Mouse (Mus musculus): ENCODE measurements around the gene Steap3. TPM values are rescaled to one million over a fixed set of nuclear protein-coding genes. Genes with fewer than 3 reads are reported as not detected.

The Steap3 gene
- polyA plus RNA-seq, 1 experiment from 2014 or later: 8.2 TPM

- Histone ChIP-seq H3K27me3 (ENCODE audit: control insufficient read depth, insufficient read depth, low read length) (no peaks in the 10 kb centered on the region), H3K27ac (ENCODE audit: low read length) (no peak overlapping the region), H3K4me1 (ENCODE audit: control insufficient read depth, insufficient read depth, low read length) (no peaks in the 10 kb centered on the region), H3K9me3 (replicated peaks; ENCODE audit: control insufficient read depth, low read length) (no peaks in the 10 kb centered on the region), H3K4me2 (ENCODE audit: low read depth, low read length) (no peak overlapping the region), H3K9ac (ENCODE audit: low read length) (no peak overlapping the region), H3K36me3 (ENCODE audit: control insufficient read depth, insufficient read depth, low read length) (no peaks in the 10 kb centered on the region), H3K4me3 (replicated peaks; ENCODE audit: low read length) (no peak overlapping the region)
- WGBS: 82% methylated on average over 4 of the region's 4 CpGs
- ATAC-seq (ENCODE audit: insufficient read depth, low FRiP score): no peak
These were observed 73.6 kb downstream of the Steap3 start for GRCm38 (mm10) chr1:120198942-120199341.

DNA sequence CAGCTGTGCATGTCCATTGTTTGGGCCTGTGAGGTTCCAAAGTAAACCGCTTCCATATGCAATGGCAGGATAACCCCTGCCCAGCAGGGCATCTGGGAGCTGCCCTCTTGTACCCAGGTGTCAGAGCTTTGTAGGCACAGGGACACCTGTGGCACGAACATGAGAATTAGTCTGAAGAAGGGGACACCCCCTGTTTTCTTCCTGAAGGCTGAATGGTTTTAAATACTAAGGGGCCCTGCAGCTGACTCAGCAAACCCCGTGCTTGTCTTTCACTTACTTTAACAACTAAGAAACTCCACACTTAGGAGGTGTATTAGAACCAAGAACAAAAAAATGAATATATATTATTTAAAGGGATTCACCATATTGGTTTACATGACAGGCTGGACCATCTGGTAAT is 74.4 kb downstream of the Steap3 start:
- Histone ChIP-seq H3K9ac (ENCODE audit: low read length) (no peak overlapping the region), H3K27ac (ENCODE audit: low read length) (no peak overlapping the region), H3K4me1 (ENCODE audit: control insufficient read depth, insufficient read depth, low read length) (no peaks in the 10 kb centered on the region), H3K9me3 (replicated peaks; ENCODE audit: control insufficient read depth, low read length) (no peaks in the 10 kb centered on the region), H3K4me3 (replicated peaks; ENCODE audit: low read length) (no peak overlapping the region), H3K4me2 (ENCODE audit: low read depth, low read length) (no peak overlapping the region), H3K36me3 (ENCODE audit: control insufficient read depth, insufficient read depth, low read length) (no peaks in the 10 kb centered on the region), H3K27me3 (ENCODE audit: control insufficient read depth, insufficient read depth, low read length) (no peaks in the 10 kb centered on the region)
- no peak for ATAC-seq (ENCODE audit: insufficient read depth, low FRiP score)
- 47% methylated on average over 3 of the region's 3 CpGs for WGBS

DNA sequence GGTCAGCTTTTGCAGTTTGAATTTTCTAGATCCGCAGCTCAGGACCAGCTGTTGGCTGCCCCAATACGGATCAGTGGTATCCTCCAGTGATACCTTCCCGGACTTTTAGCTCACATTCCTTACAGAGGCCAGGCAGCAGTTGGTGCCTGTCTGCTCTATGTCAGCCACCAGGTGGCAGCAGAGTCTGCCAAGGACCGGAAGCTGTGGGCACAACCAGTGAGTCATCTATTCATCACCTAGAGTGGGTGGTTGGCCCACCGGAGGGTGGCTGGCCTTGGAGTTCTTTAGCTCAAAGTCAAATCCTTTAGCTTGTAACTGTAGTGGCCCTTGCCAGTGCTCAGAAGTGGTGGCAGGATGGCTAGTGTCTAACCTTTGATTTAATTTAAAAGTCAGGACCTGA is 75.3 kb downstream of the Steap3 start:
- H3K9ac ChIP-seq (ENCODE audit: low read length): no peak overlapping the region
- peak; percentile 63; the same call in 1 of the 2 replicates for ATAC-seq (ENCODE audit: insufficient read depth, low FRiP score)

GRCm38 (mm10) chr1:120196724-120197123 is 75.8 kb downstream of the Steap3 start:
- Histone ChIP-seq H3K4me3 (replicated peaks; ENCODE audit: low read length) (no peak overlapping the region), H3K36me3 (ENCODE audit: control insufficient read depth, insufficient read depth, low read length) (no peaks in the 10 kb centered on the region), H3K27me3 (ENCODE audit: control insufficient read depth, insufficient read depth, low read length) (no peaks in the 10 kb centered on the region), H3K4me2 (ENCODE audit: low read depth, low read length) (no peak overlapping the region), H3K27ac (ENCODE audit: low read length) (no peak overlapping the region), H3K4me1 (ENCODE audit: control insufficient read depth, insufficient read depth, low read length) (no peaks in the 10 kb centered on the region), H3K9ac (ENCODE audit: low read length) (no peak overlapping the region), H3K9me3 (replicated peaks; ENCODE audit: control insufficient read depth, low read length) (no peaks in the 10 kb centered on the region)
- no peak for ATAC-seq (ENCODE audit: insufficient read depth, low FRiP score)
- 87% methylated on average over 2 of the region's 2 CpGs for WGBS

More for the DNA sequence above, 75.3 kb downstream of the Steap3 start:
- no peaks in the 10 kb centered on the region for H3K36me3 ChIP-seq (ENCODE audit: control insufficient read depth, insufficient read depth, low read length)
- no peak overlapping the region for H3K27ac ChIP-seq (ENCODE audit: low read length)
- no peaks in the 10 kb centered on the region for H3K9me3 ChIP-seq (replicated peaks; ENCODE audit: control insufficient read depth, low read length)
- H3K4me2 ChIP-seq (ENCODE audit: low read depth, low read length): no peak overlapping the region
- no peaks in the 10 kb centered on the region for H3K27me3 ChIP-seq (ENCODE audit: control insufficient read depth, insufficient read depth, low read length)
- H3K4me3 ChIP-seq (replicated peaks; ENCODE audit: low read length): no peak overlapping the region
- no peaks in the 10 kb centered on the region for H3K4me1 ChIP-seq (ENCODE audit: control insufficient read depth, insufficient read depth, low read length)
- WGBS: 16% methylated on average over 5 of the region's 5 CpGs

DNA sequence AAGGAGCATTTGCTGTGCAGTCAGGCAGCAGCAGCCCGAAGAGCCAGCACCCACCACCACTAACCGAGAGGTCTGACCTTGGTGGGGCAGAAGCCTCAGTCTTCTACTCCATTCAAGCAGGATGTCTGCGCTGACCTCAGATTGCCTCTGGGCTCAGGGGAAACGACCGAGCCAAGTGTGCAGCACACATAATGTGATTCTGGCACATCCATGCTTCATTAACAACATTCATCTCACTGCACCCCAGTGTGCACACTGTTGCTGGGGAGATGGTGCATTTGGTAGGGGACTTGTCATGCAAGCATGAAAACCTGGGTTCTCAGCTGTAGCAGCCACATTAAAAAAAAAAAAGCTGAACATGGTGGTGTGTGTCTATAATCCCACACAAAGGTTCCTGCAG is 76.6 kb downstream of the Steap3 start:
- no peaks in the 10 kb centered on the region for H3K27me3 ChIP-seq (ENCODE audit: control insufficient read depth, insufficient read depth, low read length)
- 37% methylated on average over 5 of the region's 5 CpGs for WGBS
- no peaks in the 10 kb centered on the region for H3K36me3 ChIP-seq (ENCODE audit: control insufficient read depth, insufficient read depth, low read length)

DNA sequence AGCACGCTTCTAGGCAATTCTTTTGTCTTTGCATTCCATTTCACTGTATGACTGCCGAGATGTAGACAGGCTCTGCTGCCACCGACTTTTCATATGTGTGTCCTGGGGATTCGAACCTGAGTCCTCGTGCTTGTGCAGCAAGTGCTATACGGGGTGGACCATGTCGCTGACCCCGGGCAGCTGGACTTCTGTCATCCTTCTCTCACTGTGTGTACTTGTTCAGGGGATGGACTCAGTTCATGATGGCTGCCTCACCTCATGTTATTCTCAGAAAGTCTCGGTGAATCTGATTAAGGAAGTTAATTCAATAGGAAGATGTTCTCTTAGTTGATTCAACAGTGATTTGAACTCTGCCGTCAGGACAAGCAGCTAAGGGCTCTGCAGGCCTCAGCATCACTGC is 78.9 kb downstream of the Steap3 start:
- Histone ChIP-seq H3K36me3 (ENCODE audit: control insufficient read depth, insufficient read depth, low read length) (no peaks in the 10 kb centered on the region), H3K27ac (ENCODE audit: low read length) (no peak overlapping the region), H3K4me2 (ENCODE audit: low read depth, low read length) (no peak overlapping the region), H3K27me3 (ENCODE audit: control insufficient read depth, insufficient read depth, low read length) (no peaks in the 10 kb centered on the region), H3K9ac (ENCODE audit: low read length) (no peak overlapping the region), H3K4me3 (replicated peaks; ENCODE audit: low read length) (no peak overlapping the region), H3K9me3 (replicated peaks; ENCODE audit: control insufficient read depth, low read length) (no peaks in the 10 kb centered on the region), H3K4me1 (ENCODE audit: control insufficient read depth, insufficient read depth, low read length) (no peaks in the 10 kb centered on the region)
- WGBS: 89% methylated on average over 10 of the region's 10 CpGs
- no peak for ATAC-seq (ENCODE audit: insufficient read depth, low FRiP score)

More for the DNA sequence above, 76.6 kb downstream of the Steap3 start:
- Histone ChIP-seq H3K4me2 (ENCODE audit: low read depth, low read length) (no peak overlapping the region), H3K4me3 (replicated peaks; ENCODE audit: low read length) (no peak overlapping the region), H3K9ac (ENCODE audit: low read length) (no peak overlapping the region), H3K4me1 (ENCODE audit: control insufficient read depth, insufficient read depth, low read length) (no peaks in the 10 kb centered on the region), H3K9me3 (replicated peaks; ENCODE audit: control insufficient read depth, low read length) (no peaks in the 10 kb centered on the region), H3K27ac (ENCODE audit: low read length) (no peak overlapping the region)
- ATAC-seq (ENCODE audit: insufficient read depth, low FRiP score): no peak

DNA sequence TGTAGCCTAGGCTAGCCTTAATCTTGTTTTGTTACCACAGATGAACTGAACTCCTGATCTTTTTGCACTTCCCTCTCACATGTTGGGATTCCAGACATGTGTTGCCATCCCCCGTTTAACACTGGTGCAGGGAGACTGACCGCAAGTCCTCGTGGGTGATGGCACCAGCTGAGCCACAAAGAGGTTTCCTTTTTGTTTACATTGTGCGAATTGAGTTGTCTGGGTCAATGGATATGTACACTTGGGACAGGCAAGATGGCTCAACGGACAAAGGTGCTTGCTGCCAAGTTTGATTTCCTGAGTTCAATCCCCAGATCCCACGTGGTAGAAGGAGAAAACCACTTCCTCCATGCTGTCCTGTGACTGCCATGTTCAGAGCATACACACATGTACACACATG is 80.2 kb downstream of the Steap3 start:
- H3K27ac ChIP-seq (ENCODE audit: low read length): no peak overlapping the region
- H3K4me3 ChIP-seq (replicated peaks; ENCODE audit: low read length): no peak overlapping the region
- H3K36me3 ChIP-seq (ENCODE audit: control insufficient read depth, insufficient read depth, low read length): no peaks in the 10 kb centered on the region
- H3K27me3 ChIP-seq (ENCODE audit: control insufficient read depth, insufficient read depth, low read length): no peaks in the 10 kb centered on the region
- 70% methylated on average over 6 of the region's 6 CpGs for WGBS
- ATAC-seq (ENCODE audit: insufficient read depth, low FRiP score): no peak
- H3K9me3 ChIP-seq (replicated peaks; ENCODE audit: control insufficient read depth, low read length): no peaks in the 10 kb centered on the region
- H3K4me2 ChIP-seq (ENCODE audit: low read depth, low read length): no peak overlapping the region
- no peak overlapping the region for H3K9ac ChIP-seq (ENCODE audit: low read length)
- H3K4me1 ChIP-seq (ENCODE audit: control insufficient read depth, insufficient read depth, low read length): no peaks in the 10 kb centered on the region

- no peak overlapping the region for H3K9ac ChIP-seq (ENCODE audit: low read length)
- no peak for ATAC-seq (ENCODE audit: insufficient read depth, low FRiP score)
- no peak overlapping the region for H3K4me2 ChIP-seq (ENCODE audit: low read depth, low read length)
- no peak overlapping the region for H3K27ac ChIP-seq (ENCODE audit: low read length)
- H3K27me3 ChIP-seq (ENCODE audit: control insufficient read depth, insufficient read depth, low read length): no peaks in the 10 kb centered on the region
- no peaks in the 10 kb centered on the region for H3K36me3 ChIP-seq (ENCODE audit: control insufficient read depth, insufficient read depth, low read length)
- H3K4me3 ChIP-seq (replicated peaks; ENCODE audit: low read length): no peak overlapping the region
- 62% methylated on average over 6 of the region's 6 CpGs for WGBS
- no peaks in the 10 kb centered on the region for H3K4me1 ChIP-seq (ENCODE audit: control insufficient read depth, insufficient read depth, low read length)
- H3K9me3 ChIP-seq (replicated peaks; ENCODE audit: control insufficient read depth, low read length): no peaks in the 10 kb centered on the region
These were observed 81.6 kb downstream of the Steap3 start for GRCm38 (mm10) chr1:120190946-120191345.

GRCm38 (mm10) chr1:120190300-120190699 is 82.2 kb downstream of the Steap3 start:
- no peak overlapping the region for H3K9ac ChIP-seq (ENCODE audit: low read length)
- no peak overlapping the region for H3K27ac ChIP-seq (ENCODE audit: low read length)
- WGBS: 92% methylated on average over 2 of the region's 2 CpGs
- no peaks in the 10 kb centered on the region for H3K4me1 ChIP-seq (ENCODE audit: control insufficient read depth, insufficient read depth, low read length)
- H3K4me2 ChIP-seq (ENCODE audit: low read depth, low read length): no peak overlapping the region
- no peak for ATAC-seq (ENCODE audit: insufficient read depth, low FRiP score)
- H3K36me3 ChIP-seq (ENCODE audit: control insufficient read depth, insufficient read depth, low read length): no peaks in the 10 kb centered on the region
- H3K4me3 ChIP-seq (replicated peaks; ENCODE audit: low read length): no peak overlapping the region
- H3K9me3 ChIP-seq (replicated peaks; ENCODE audit: control insufficient read depth, low read length): no peaks in the 10 kb centered on the region
- H3K27me3 ChIP-seq (ENCODE audit: control insufficient read depth, insufficient read depth, low read length): no peaks in the 10 kb centered on the region

DNA sequence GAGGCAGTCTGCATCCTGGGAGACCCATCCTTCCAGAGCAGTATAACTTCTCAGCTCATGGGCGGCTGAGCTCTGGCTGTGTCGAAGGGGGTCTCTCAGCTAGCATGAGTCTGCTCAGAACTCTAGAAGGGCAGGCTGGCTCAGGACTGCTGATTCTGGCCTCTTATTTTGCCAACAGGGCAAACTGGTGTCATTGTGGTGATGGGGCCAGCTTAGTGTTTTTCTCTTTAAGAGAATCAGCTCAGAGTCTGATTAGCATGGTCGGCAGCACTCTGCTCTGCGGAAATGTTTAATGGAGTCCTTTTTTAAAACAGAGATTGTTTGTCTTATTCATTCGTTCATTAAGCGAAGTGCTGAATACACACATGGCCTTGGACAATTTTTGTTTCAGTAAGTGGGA is 83.3 kb downstream of the Steap3 start:
- no peak overlapping the region for H3K4me2 ChIP-seq (ENCODE audit: low read depth, low read length)
- H3K27ac ChIP-seq (ENCODE audit: low read length): no peak overlapping the region
- no peaks in the 10 kb centered on the region for H3K27me3 ChIP-seq (ENCODE audit: control insufficient read depth, insufficient read depth, low read length)
- no peaks in the 10 kb centered on the region for H3K4me1 ChIP-seq (ENCODE audit: control insufficient read depth, insufficient read depth, low read length)
- H3K36me3 ChIP-seq (ENCODE audit: control insufficient read depth, insufficient read depth, low read length): no peaks in the 10 kb centered on the region
- H3K9ac ChIP-seq (ENCODE audit: low read length): no peak overlapping the region
- WGBS: 85% methylated on average over 6 of the region's 6 CpGs
- H3K9me3 ChIP-seq (replicated peaks; ENCODE audit: control insufficient read depth, low read length): no peaks in the 10 kb centered on the region
- H3K4me3 ChIP-seq (replicated peaks; ENCODE audit: low read length): no peak overlapping the region
- ATAC-seq (ENCODE audit: insufficient read depth, low FRiP score): no peak

Measured in stomach, embryonic 16.5 days (tissue).